Mouse (Mus musculus) adrenal gland, postnatal 14 days (tissue): Measurements from ENCODE around the gene Pdrg1. TPM values are rescaled to one million over a fixed set of nuclear protein-coding genes. Genes with fewer than 3 reads are reported as not detected.

Experiments
- total RNA-seq: library from RNA; stranded (reverse); gene quantifications from 2 replicates; pipeline ENCODE4 v1.2.3, GENCODE M21; 2021

Pdrg1 gene
- total RNA-seq, 1 experiment from 2014 or later, result 112 TPM

Other genes starting within 250 kb of the Pdrg1 start
- 64.3 and 72.4 TPM in 2 replicates for gene Bcl2l1, start 183.7 kb downstream of the Pdrg1 start, total RNA-seq
- 16.6 and 20.3 TPM in 2 replicates for gene Tpx2, start 167.5 kb downstream of the Pdrg1 start, total RNA-seq
- gene Mylk2, start 104.1 kb downstream of the Pdrg1 start, total RNA-seq, result not detected in 2 replicates
- gene Foxs1, start 82.2 kb downstream of the Pdrg1 start, total RNA-seq, result 3.6 and 6.1 TPM in 2 replicates
- 2.8 and 4.4 TPM in 2 replicates for gene Dusp15, start 63.7 kb downstream of the Pdrg1 start, total RNA-seq
- 0.48 and 1.1 TPM in 2 replicates for gene Ttll9, start 52.9 kb downstream of the Pdrg1 start, total RNA-seq
- 0.93 and 1.3 TPM in 2 replicates for gene Xkr7, start 16.4 kb upstream of the Pdrg1 start, total RNA-seq
- 15.3 and 21.3 TPM in 2 replicates for gene Ccm2l, start 50.5 kb upstream of the Pdrg1 start, total RNA-seq
- gene Hck, start 93.0 kb upstream of the Pdrg1 start, total RNA-seq, result 2.0 and 2.9 TPM in 2 replicates
- gene Tm9sf4, start 145.9 kb upstream of the Pdrg1 start, total RNA-seq, result 96.0 and 104 TPM in 2 replicates
- gene Tspyl3, start 210.0 kb upstream of the Pdrg1 start, total RNA-seq, result 3.2 and 4.7 TPM in 2 replicates
- 9.3 and 10.6 TPM in 2 replicates for gene Plagl2, start 226.0 kb upstream of the Pdrg1 start, total RNA-seq
- gene Pofut1, start 226.1 kb upstream of the Pdrg1 start, total RNA-seq, result 29.4 and 32.2 TPM in 2 replicates